Mouse (Mus musculus) activated CD4-positive, CD25-positive, alpha-beta regulatory T cell (primary cell): Measurements from ENCODE around the gene Il3. TPM values are rescaled to one million over a fixed set of nuclear protein-coding genes. Genes with fewer than 3 reads are reported as not detected.

Experiments
- polyA plus RNA-seq, 2 experiments: library from polyadenylated mRNA; unstranded; fragments of 100-300 nt; shearing (Covaris generic); gene quantifications; one replicate each; pipeline ENCODE4 v1.2.1; 2017

Il3 gene
- not detected for polyA plus RNA-seq

GRCm38 (mm10) chr11:54267177-54267576, at the start of gene Il3:
Gene Il3 (minus strand): TSS chr11:54267277.

GRCm38 (mm10) chr11:54303728-54304470, 36.8 kb upstream of the Il3 start, which contains the start of gene Acsl6:
Gene Acsl6 (plus strand): TSS chr11:54303798.

GRCm38 (mm10) chr11:54248940-54249717, 17.9 kb downstream of the Il3 start, which contains the start of gene Csf2:
Gene Csf2 (minus strand): TSS chr11:54249667.

Other genes starting within 250 kb of the Il3 start
- under 1 TPM in 1 of 2 experiments, not detected in 1; 0.54 TPM for gene Slc22a4, start 239.2 kb downstream of the Il3 start, polyA plus RNA-seq
- 100 to 1,000 TPM in 1 of 2 experiments, 1 to 10 TPM in 1; 2.8 to 154 TPM for gene Pdlim4, start 198.3 kb downstream of the Il3 start, polyA plus RNA-seq
- under 1 TPM in 1 of 2 experiments, not detected in 1; 0.42 TPM for gene P4ha2, start 167.2 kb downstream of the Il3 start, polyA plus RNA-seq
- under 1 TPM; 0.59 to 0.75 TPM for gene Csf2, start 17.6 kb downstream of the Il3 start, polyA plus RNA-seq
- not detected for gene Acsl6, start 36.5 kb upstream of the Il3 start, polyA plus RNA-seq
- not detected for gene Meikin, start 103.4 kb upstream of the Il3 start, polyA plus RNA-seq
- gene Fnip1, start 170.9 kb upstream of the Il3 start, polyA plus RNA-seq = 10 to 100 TPM in 1 of 2 experiments, 1 to 10 TPM in 1; 7.1 to 12.1 TPM